Mouse (Mus musculus): ENCODE data around the gene Mindy1.
A peak's percentile ranks its signal among the peaks of the same experiment; 100 is the strongest.

The Mindy1 gene

DNA sequence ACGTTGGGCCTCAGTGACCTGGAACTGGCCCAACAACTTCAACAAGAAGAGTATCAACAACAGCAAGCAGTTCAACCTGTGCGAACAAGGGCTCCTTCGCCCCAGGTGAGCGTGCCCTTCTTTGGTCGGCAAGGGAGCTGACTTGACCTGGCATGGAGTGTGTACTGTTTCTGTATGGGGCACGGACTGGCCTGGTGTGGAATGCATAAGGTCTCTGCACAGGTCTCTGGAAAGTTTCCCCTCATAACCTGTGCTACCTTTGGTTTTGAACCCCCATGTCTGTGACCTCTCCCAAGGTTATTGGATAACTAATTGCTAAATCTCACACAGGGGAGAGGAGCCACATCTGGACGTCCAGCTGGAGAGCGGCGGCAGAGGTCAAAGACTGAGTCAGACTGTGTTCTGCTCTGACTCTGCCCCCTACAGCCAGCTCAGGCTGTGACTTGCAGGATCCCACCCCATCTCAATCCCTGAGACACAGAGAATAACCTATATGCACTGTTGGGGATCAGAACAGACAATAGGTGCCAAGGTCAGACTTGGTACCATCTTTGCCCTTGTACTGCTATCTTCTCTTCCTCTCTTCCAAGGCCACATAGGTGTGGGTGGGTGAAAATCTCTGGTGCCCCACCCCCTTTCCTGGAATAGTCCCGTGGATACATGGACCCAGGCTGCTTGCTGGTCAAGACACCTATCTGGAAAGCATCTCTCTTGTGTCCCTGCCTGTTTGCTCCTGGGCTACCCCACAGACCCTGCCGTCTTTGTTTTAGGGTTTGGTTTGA, 14.4 kb downstream of the Mindy1 start:
- DNase-seq = no peak

DNA sequence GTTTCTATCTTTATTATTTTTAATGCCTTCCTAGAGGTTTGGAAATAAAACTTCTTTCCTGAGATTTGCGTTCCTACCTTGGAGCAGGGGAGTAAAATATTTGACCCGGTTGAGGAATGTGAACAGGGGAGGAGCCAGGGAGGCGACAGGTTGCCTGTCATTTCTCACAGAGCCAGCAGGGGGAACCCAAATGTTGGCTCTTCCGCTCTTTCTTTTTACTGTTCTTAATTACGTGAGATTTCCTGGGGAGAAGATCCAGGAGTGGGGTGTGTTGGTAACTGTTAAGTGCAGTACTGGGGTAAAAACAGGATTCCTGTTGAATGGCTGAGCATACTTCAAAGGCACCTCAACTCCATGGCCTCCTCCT, 14.9 kb downstream of the Mindy1 start:
- DNase-seq = no peak

DNA sequence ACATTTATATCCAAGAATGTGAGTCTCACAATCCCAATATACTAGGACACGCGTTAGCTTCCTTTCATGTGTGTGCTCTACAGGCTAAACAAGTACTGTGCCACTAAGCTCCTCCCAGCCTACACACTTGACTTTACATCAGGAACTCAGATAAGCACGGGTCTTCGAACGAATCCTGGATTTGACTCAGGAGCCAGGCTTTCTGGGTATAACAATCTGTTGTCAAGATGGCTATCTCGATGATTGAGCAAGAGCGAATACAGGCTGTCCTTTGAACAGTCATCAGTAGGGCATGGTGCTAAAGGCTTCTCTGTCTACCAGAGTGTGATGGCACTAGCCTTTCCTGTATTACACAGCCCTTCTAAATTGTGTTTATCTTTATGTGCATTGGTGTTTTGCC, 16.9 kb downstream of the Mindy1 start:
- no peak for DNase-seq

DNA sequence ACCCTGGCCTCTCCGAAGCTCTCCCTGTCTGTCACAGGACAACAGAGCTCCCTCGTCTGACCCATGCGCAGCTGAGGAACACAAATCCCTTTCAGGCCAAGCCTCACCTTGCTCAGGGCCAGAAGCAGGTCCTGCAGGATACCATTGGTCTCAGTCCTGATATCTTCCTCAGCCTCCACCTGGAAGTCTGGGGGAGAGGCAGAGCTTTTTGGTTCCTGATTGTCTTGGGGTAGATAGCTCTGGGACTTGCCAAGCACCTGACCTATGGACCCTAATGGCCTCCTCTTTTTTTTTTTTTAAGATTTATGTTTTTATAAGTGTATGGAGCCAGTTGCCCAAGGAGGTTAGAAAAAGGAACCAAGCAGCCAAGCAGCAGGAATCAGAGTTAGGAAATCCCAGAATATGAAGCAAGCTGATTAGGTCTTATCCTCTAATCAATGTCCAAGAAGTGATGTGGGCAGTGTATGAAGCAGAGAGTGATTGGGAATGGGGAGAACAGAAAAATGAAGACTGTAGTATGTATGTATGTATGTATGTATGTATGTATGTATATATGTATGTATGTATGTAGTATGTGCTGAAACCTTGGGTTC, 20.2 kb downstream of the Mindy1 start:
- no peak for DNase-seq

DNA sequence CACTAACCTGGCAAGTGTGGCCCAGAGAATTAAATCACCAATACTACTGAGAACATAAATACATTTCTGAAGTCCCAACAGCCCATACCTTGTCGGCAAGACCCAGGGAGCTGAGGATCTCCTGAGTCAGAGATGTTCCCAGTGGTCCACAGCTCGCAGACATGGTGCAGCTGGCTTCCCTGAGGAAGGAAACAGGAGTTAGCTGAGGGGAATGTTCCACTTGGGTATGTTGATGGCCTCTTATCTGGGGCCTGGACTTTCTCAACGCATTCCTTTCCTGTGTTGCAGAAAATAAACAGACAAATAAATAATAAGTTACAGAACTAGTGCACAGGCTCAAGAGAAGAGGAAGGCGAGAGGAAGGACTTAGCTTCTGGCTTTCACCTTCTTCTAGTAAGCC, 25.1 kb downstream of the Mindy1 start:
- no peak for DNase-seq

DNA sequence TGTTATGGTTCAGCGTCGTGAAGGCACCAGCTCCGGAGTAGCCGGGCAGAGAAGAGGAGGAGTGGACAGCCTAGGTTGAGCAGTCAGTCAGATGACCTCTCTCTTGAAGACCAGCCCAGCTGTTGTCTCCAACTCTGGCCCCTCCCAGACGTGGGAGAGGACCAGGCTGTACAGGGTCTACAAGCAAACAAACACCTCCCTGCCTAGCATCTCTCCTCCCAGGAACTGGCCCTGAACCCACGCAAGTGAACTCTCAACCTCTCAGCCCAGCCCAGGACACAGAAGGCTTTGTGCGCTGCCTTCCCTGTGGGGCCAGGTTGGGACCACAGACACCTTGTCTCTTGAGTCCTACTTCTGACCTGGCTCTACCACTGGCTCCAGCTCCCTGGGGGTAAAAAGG, 26.0 kb downstream of the Mindy1 start, which contains the start of gene Anxa9:
Gene Anxa9, minus strand, starts transcription at position 77 of the 400 bp plus-strand sequence.
- no peak for DNase-seq

DNA sequence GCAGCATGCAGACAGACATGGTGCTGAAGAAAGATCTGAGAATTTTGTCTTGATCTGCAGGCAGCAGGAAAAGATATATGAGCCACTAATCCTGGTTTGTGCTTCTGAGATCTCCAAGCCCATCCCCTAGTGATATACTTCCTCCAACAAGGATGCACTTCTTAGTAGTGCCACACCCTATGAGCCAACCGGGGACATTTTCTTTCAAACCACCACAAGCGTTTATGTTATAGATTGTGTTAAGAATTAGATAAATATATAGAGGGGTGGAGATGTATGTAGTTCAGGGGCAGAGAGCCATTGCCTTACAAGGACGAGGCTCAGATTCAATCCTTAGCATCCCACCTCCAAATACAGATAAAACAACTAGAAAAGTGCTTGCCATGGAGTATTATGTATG, 29.4 kb downstream of the Mindy1 start:
- DNase-seq = no peak

DNA sequence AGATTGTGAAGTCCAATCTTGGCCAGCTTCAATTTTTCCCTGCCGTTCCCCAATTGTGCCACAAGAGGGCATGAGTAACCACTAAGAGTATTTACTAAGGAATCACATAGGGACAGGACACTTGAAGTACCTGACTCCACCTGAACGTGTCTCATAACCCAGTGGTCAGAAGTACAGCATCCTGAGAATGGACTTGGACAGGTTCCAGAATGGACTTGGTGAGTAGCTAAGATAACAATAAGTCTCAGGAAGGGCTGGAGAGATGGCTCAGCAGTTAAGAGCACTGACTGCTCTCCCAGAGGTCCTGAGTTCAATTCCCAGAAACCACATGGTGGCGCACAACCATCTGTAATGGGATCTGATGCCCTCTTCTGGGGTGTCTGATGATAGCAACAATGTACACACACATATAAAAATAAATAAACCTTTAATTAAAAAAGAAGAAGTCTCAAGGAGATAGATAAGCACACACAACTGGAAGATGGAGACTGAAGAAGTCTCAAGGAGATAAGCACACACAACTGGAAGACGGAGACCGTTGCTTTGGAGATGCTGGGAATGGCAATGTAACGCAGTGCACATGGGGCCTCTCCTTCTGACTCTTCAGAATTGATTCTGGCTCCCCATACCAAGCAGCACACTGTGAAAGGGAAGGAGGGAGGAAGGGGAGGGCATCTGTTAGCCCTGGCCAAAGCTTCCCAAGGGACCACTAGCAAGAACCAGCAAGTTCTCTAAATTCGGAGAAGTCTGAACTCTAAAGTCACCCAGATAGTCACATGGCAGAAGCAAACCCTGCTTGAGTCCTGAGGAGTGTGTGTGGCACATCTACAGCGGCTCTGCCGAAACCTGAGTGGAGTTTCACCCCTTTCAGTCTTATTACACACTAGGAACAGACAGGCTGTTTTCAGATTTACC, 30.1 kb downstream of the Mindy1 start:
- peak; percentile 28 for DNase-seq

DNA sequence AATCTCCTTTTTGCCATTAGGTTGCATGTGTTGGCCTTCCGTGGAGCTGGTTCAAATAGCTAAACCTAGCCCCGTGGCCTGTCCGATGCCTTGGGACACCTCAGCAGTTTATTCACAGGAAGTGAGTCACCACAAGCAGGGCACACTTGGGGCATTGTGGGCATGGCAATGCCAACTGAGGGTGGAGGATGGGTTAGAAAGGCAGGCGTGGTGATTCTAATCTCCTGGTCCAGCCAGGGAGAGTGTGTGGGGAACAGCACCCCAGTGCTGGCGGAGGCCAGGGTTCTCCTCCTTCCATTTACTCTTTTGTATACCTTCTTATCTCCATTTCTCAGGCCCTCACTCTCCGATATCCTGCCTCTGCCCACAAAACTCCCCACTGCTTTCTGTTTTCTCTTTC, 31.5 kb downstream of the Mindy1 start:
- no peak for DNase-seq

DNA sequence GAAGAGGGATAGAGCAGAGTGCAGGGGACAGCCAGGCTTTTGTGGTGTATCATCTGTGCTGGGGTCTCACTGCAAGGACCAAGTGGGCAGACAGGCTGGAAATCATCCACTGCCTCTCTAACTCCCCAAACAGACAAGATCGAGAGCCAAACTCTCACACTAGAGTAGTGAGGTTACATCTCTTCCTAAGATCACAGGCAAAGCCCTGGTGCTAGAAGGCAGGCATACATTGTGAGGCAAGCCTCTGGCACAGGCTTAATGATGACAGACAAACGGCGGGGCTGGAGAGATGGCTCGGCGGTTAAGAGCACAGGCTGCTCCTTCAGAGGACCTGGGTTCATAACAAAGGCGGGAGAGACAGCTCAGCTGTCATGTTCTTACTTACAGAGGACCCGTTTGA, 32.3 kb downstream of the Mindy1 start:
- DNase-seq = no peak

DNA sequence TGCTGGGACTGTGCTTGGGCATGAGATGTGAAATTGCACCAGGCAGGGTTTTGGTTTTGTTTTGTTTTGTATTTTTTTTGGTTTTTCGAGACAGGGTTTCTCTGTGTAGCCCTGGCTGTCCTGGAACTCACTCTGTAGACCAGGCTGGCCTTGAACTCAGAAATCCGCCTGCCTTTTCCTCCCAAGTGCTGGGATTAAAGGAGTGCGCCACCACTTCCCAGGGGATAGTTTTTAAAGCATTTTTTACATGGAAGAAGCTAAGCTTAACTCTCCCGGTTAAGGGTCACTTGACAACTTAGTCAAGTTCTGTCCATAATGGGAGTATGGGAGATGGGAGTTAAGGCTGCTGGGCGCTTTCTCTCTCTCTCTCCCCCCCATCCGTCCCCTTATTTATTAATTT, 32.9 kb downstream of the Mindy1 start:
- DNase-seq = no peak

DNA sequence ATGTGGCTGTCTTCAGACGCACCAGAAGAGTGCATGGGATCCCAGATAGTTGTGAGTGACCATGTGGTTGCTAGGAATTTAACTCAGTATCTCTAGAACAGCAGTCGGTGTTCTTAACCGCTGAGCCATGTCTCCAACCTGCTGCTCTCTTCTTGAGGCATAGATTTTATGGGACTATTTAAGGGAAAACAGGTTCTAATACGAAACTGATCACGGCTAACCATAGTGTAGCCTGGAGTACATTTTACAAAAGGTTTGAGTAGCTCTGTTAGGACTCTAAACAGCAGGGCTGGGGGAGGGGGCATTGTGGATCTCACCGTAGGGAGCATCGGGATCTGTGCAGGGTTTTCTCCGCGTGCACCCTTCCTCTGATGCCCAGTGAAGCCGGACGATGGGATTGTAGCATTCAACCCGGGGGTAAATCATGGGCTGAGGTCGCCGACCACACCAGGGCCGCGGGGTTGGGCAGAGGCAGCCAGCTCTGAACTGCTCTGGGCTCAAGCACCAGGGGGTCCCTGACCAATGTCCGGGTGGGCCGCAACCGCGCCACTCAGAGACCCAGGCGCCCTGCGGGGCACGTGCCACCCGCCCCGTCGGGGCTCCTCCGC, 33.4 kb downstream of the Mindy1 start, which contains the start of gene Cers2:
Gene Cers2, plus strand, starts transcription at position 306 of the 608 bp plus-strand sequence.
- DNase-seq = no peak

DNA sequence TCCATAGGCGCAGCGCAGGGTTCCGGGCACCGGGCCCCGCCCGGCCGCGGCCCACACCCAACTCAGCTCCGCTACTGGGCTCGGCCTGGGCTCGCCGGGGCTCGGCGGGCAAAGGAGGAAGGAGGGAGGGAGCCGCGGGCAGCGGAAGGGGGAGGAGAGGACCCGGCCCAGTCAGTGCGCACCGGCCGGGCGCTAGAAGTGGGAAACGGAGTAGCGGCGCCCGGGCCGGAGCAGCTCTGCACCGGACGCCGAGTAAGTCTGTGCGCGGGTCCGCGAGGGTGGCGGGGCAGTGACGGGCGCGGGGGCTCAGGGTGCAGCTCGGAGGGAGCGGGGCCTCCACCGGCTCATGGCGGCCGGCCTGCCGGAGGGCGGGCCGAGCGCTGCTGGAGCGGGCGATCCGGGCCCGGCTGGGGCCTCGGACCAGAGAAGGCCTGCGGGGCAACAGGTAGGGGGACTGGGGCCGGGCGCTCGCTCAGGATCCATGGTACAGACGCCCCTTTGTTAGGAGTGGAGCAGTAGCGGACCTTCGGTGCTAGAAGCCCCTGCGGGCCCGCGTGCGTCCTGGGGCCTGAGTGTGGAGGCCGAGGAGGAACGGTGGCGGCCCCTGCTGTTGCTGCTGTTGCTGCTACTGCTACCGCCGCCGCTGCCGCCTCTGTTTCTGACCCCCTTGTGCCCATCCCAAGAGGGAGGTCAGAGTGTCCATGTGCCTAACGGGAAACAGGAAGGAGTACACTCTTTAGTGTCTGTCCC, 34.1 kb downstream of the Mindy1 start:
- DNase-seq = peak; percentile 79

DNA sequence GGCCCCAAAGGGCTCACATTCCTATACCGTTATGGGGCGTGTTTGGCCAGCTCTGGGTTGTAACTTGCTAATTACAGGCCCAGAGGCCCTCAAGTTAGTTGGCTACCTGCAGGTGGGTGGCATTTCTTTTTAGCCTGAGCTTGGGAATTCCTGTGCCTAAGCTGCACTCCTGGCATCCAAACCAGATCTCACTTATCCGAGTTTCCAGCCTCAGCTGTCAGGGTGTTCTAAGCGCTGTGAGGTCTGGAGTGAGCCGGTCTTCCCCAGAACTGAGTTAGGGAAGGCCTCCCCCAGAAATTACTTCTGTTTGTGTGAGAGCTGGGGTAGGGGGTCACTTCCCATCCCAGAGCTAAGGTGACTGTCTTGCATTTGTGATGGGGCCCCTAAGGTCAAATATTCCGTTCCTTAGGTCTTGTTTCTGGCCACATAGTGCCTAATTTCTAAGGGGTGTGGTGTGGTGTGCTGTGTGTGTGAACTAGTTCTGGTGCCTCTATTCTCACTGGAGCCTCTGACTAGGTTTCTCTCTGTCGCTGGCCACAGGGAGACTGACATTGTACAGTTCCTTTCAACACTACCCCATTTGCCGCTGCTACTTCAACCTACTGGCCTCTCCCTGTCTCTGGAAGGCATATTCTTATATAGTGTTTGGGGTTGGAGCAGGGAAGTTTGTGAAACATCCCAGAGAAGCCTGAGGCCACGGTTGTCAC, 34.9 kb downstream of the Mindy1 start:
- DNase-seq = no peak

DNA sequence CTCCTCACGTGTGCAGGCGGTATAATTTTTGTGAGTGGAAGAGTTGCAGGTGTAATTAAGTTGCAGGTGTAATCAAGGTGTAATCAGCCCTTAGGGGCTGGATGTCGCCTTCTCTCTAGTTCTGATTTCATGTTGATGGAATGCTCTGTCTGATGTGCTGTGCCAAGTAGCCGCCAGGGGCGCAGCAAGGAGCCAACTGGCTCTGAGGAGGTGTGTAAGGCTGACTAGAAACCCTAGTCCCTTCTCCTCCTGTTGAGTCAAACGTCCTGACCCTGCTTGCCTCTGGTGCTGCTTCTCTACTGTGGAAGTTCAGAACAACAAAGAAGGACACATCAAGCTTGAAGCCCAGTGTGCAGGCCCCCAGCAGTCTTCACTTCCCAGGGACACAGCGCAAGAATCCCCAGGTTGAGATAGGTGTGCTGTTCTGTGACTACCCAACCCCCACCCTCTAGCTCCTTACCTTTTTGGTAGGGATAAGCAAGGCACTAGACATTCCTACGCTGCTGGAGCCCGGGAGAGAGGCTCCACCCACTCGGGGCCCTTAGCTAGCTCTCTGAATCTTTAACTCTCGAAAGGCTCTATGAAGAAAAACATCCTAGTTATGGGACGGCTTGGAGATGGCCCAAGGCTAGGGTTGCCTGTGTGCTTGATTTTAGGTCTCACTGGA, 36.4 kb downstream of the Mindy1 start:
- peak; percentile 56 for DNase-seq

DNA sequence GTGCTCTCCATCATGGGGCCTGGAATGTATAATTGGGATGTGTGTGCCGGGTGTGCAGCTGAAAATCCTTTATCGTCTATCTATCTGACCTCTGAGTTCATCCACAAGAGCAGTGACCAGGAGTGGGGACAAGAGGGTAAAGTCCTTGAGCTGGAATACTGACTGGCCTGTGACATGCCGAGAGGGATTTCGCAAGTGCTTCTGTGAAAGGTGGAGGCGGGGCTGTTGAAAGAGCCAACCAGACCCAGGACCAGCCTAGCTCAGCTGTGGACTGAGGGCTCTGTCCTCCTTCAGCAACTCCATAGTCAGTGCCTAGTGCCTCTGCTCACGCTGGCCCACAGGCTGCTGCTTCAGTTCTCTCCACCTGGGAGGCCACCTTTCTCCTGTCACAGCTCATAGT, 37.4 kb downstream of the Mindy1 start:
- no peak for DNase-seq

DNA sequence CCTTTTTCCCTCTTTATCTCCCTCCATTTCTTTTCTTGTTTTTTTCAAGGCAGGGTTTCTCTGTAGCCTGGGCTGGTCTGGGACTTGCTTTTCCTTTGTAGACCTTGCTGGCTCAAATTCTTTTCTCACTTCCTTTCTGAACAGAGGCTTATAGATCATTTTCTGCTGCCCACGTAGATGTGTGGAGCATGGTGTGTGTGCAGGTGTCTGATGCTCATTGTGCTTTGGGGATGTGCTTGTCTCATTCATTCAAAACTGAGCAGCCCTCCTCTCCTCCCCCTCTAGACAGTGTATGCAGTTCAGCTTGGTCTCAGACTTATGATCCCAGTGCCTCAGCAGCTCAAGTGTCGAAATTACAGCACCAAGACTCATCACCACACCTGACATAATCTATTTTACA, 38.0 kb downstream of the Mindy1 start:
- DNase-seq = no peak

DNA sequence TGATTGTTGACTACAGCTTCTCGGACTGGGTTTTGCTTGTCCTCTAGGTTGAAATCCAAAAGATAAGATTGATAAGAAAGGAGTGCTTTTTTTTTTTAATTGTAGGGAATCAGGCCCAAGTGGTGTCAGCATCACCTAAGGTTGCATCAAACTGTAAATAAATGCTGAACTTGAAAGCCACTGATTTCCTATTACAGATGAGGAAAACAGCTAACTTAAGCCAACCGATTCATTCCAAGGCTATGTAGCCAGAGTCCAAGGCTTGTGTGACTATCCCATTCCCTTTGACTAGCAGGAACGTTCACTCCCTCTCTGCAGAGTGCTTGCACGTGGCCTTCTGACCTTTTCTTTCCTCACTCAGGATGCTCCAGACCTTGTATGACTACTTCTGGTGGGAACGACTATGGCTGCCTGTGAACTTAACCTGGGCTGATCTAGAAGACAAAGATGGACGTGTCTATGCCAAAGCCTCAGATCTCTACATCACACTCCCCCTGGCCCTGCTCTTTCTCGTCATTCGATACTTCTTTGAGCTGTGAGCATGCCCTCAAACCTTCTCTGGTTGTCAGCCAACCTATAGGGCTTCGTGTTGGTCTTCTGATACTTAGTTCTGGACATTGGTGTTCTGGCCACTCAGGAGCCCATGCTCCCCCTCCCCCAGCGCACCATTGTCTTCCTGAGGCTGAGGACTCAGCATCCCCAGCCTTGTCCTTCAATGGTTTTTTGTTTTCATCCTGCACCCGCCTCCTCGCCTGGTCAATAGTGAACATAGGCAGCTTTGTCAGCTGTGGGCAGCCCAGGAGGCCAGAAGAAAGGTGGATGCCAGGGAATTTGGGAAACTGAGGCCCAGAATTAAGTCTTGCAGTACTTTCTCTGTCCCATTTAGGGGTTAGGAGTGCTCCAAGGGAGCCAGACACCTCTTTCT, 38.8 kb downstream of the Mindy1 start:
- DNase-seq = no peak

DNA sequence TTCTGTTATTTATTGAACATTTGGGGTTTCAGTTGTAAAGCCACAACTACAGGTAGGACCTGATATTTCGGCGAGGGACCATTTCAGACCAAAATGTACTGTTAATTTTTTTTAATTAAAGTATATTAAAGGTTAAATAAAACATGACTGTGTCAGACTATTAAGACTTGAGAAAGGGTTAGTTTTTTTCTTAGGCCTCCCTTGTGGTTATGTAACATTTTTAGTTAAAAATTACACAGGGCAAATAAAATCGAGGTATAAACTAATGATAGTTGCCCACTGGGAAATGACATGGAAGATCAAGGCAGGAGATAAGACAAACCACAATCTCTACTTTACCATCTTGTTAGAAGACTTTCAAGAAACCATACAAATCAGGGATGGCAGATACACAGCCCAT, 42.3 kb downstream of the Mindy1 start:
- no peak for DNase-seq
